Mouse (Mus musculus) G1E-ER4 (cell line): ENCODE measurements around the gene Mapk12. TPM values are rescaled to one million over a fixed set of nuclear protein-coding genes. Genes with fewer than 3 reads are reported as not detected.

Experiments used
- GATA1 ChIP-seq: IDR thresholded peaks from one replicate; pipeline ENCODE4 v1.8.0; 2012; ENCODE audit warnings: low read length, inconsistent platforms
- polyA plus RNA-seq: library from polyadenylated mRNA; stranded (reverse); fragments of >175 nt; gene quantifications from 2 replicates; pipeline ENCODE4 v1.2.3, GENCODE M21; 2012

The Mapk12 gene
- polyA plus RNA-seq, 1 experiment, result not detected

DNA sequence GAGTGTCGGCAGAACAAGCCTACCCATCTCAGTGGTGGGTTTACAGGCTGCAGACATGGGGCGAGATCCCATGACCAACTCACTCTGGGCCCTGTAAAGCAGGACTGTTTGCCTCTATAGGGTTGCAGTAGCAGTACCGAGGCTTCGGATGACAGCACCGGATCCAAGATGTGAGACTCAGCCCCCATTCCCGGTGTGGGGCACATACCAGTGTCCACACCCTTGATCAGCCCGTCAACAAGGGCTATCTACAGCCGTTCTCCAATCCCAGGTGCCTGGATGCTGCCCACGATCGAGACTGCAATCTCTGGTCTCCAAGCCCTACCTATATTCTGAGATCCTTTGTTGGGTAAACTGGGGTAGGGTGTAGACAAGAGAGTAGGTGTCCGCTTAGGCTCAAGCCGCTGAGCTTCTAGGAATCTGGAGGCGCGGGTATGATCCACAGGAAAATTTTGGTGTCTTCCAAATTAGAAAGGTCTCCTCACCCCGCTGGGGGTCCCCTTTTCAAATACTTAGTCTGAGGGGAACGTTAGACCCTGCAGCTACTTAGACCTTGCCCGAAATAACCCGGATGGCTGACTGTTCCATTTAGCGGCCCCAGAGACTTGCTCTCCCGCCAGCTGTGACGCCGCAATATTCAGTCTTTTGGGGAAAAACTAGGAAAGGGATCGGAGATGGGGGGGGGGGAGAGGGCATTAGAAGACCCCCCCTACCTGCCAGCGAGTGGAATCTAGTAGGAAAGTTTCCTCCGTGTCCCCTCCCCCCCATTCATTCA lies 8.2 kb upstream of the Mapk12 start:
- TF ChIP-seq GATA1, result no peak

DNA sequence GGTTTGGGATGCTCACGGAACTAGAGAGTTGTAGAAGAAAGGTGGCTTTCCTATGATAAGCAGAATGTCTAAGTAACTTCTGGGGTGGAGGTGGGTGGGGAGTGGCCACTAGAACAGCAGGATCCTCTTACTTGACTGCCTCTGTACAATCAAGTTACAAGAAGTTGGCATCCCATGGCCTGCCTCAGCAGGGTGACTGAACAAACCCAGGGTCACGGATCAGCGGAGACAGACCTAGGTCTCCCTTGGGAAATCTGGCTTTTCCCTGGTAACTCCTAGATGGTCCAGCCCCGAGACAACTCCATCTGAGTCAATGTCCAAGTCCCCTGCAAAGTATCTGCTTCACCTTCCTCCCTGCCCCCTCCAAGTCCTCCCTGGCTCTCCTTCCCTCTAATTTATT lies 7.4 kb upstream of the Mapk12 start:
- TF ChIP-seq GATA1, result no peak

DNA sequence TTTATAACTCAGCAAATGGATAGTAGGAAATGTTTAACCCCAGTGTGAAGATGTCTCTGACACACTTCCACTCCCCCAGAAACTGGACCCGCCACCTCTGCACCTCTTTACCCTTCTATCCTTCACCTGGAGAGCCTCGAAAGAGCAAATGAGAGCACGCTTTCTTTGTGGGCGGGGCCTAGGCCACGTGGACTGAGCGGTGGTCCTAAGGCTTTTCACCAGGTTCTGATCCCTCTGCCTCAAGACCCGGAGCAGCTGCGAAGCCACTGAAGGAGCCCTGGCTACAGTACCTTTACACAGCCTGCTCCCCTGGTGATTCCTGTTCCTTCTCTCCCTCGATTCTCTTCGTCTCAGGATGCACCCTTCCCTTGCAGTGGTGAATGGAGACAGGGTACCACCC lies 7.0 kb upstream of the Mapk12 start:
- no peak for TF ChIP-seq GATA1

DNA sequence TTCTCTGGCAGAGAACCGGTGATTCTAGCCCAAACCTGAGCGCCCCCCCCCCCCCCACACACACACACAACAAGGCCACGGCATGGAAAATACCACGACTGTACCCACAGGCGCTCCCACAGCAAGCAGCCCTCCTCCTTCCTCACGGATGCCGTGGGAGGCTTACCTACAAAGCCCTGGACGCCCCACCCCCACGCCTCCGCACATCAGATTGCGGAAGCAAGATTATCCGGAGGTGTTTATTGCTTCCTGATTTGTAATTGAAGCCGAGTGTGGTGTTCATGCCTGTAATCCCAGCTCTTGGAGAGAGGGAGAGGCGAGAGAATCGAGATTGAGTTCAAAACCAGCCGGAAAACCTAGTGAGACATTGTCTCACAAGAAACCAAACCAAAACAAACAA lies 6.5 kb upstream of the Mapk12 start:
- no peak for TF ChIP-seq GATA1

DNA sequence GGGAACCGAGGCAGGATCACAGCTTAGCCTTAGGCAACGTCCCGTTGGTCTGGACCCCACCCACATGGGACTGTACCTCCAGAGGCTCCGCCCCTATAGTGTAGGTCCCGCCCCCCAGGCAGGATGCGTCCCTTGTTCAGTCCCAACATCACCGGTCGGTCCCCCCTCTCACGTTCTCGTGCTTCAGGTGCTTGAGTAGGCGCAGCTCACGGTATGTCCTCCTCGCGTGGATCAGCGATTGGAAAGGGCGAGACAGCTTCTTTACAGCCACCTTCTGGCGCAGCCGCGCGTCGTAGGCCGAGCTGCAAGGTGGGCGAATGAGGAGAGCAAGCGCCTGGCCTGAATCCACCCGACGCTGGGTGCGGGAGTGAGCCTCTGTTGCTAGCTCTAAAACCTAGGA lies 6.0 kb upstream of the Mapk12 start:
- no peak for TF ChIP-seq GATA1

DNA sequence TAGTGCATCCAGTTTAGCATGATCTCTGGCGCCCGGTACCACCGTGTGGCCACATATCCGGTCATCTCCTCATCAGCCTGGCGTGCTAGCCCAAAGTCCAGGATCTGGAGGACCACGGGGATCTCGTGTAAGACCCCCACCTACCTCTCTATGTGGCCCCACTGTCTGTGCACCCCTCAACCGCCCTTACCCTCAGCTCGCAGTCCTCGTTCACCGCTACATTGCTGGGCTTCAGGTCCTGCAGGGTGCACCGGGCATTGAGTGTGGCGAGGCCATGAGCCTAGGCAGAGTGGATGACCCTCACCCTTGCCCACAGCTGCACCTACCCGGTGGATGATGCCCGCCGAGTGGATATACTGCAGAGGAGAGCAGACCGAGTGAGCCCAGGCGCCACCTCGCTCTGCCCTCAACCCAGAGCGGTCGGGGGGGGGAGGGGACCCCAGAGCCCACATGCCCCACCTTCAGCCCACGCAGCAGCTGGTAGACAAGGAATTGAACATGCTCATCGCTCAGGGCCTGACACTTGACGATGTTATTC lies 5.4 kb upstream of the Mapk12 start:
- no peak for TF ChIP-seq GATA1

DNA sequence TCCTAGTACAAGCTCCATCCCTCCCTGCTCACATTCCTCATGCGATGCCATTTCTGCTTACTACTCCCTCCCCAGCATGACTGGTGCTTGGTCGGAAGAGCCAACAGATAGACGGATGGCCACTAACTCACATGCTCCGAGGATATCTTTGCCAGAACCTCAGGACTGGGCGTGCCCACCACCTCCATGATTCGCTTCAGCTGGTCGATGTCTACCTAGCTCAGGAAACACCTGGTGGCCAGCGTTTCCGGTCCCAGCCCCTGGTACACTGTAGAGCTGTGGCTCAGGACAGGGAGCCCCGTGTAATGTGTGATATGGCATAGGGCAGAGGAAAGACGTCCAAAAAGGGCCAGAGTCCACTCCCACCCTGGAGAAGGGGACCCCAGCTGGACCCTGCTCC lies 4.5 kb upstream of the Mapk12 start:
- no peak for TF ChIP-seq GATA1

DNA sequence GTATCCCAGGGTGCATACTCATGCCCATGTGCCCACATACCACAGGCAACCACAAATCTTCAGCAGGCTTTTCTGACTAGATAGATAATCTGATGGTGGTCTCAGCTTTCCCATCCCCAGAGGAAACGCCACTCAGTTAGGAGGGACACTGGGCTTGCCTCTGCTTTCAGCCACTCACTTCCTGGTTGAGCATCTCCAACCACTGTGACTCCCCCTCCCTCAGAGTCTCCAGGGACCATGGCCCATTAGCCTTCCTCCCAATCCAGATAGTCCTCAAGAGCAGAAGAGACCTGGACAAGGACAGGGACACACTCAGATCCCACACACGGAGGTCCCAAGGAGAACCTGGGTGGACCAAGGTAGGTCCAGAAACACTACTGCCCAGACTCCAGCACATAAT lies 2.6 kb upstream of the Mapk12 start:
- TF ChIP-seq GATA1, result no peak

DNA sequence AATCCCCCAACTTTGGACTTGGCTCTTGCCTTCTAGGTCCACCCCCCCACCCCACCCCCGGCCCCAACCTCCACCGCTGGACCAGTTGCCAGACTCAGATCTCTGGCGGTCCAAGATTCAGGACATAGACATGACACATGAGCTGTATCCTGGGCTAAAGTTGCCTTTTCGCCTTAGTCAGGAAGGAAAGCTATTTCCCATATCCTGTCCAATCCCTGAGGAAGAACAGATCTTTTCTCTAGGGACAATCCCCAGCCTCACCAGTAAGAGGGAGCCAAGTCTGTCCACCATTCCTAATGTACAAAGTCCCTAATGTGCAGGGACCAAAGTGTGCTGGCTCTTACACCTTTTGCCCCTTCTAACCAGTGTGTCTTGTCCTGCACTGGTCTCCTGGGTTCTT lies 1.4 kb upstream of the Mapk12 start:
- no peak for TF ChIP-seq GATA1

DNA sequence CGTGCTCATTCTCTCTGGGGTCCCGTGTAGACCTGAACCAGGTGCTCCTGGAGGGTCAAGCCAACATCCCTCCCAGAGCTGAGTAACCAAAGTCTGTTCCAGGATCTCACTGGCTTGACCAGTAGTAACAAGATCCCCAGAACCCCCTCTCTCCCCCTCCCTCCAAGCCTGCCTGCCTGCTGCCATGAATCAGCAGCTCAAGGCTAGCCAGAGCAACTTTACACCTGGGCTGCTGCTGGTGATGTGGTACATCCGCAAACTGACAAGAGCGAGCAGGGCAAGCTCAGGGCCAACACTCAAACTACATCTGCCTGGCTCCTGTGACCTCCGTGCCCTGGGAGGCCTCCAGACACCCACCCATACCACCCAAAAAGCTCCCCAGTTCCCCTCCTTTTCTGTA lies 940 bp upstream of the Mapk12 start:
- TF ChIP-seq GATA1, result no peak

DNA sequence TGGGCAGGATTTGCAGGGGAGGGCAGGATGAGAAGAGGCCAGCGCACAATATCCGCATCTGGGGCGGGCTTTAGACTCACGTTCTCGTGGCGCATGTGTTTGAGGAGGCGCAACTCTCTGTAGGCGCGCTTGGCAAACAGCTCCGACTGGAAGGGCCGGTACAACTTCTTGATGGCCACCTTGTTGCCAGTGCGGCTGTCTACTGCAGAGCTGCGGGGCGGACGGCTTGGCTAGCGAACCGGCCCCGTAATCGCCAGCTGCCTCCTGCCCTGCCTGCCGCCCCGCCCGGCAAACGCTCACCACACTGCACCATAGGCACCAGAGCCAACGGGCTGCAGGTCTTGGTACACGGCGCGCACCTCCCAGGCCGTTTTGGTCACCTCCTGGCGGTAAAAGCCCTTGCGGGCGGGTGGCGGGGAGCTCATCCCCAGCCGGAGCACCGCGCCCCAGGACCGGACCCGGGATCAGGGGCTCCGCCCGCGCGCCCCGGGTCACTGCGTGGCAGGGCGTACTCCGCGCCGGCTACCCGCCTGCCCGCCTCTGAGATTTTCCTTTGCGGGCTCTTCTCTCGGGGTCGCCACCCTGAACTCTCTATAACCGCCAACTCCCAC lies 350 bp downstream of the Mapk12 start:
- no peak for TF ChIP-seq GATA1

DNA sequence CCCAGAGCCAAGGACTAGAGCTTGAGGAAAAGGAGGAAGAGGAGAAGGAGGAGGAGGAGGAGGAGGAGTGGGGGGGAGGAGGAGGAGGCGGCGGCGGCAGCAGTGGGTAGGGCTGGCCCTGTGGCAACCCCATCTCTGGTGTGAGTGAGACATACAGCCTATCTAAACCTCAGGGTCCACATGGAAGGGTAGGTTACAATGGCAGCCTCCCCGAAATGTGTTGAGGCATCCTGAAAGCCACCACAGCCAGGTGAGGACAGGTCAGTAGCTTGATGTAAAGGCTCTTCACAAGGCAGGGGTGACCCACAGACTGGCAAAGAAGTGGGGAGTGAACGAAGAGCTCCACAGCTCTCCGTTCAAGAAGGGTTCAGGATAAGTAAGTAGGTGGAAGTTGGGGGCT lies 2.0 kb downstream of the Mapk12 start:
- no peak for TF ChIP-seq GATA1

DNA sequence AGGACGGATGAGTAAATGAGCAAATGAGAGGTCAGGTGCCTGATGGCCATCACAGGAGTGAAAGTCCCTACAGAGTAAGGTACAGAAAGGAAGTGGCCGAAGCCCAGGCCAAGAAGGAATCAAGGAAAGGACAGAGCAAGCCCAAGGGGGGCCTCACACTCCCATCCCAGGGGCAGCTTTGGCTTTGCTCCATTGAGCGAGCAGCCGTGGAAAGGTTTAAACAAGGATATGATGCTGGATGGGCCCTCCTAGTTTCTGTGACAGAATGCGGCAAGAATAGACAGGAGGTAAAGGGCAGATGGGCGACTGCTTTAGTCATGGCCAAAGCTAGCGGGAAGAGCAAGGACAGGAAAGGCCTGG lies 2.5 kb downstream of the Mapk12 start:
- TF ChIP-seq GATA1, result no peak

DNA sequence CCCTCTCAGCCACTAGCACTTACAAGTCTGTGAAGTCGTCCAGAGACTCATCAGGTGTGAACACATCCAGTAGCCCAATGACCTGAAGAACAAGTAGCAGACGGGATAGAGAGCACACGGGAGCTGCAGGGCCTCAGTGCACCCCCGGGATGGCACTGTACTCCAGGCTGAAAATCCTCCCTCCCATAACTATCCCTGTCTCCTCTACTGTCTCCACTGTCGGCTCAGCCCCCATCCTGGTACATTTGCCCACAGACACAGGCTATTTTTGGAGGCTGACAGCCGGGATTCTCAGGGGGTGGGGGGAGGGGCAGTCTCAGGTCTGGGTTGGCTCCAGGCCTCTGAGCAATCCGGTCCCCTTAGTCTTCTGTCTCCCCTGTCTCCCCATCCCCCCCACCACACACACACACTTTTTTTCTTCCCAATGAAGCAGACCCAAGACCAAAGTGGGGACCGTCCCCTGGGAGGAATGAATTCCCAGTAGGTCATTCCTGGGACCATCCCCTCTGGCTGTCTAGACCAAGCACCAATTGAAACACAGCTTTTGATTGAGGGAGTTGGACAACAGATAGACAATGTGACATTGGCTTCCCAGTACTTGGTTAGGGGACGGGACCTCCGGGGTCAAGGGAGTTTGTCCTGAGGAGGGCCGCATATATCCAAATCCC lies 3.0 kb downstream of the Mapk12 start:
- no peak for TF ChIP-seq GATA1

DNA sequence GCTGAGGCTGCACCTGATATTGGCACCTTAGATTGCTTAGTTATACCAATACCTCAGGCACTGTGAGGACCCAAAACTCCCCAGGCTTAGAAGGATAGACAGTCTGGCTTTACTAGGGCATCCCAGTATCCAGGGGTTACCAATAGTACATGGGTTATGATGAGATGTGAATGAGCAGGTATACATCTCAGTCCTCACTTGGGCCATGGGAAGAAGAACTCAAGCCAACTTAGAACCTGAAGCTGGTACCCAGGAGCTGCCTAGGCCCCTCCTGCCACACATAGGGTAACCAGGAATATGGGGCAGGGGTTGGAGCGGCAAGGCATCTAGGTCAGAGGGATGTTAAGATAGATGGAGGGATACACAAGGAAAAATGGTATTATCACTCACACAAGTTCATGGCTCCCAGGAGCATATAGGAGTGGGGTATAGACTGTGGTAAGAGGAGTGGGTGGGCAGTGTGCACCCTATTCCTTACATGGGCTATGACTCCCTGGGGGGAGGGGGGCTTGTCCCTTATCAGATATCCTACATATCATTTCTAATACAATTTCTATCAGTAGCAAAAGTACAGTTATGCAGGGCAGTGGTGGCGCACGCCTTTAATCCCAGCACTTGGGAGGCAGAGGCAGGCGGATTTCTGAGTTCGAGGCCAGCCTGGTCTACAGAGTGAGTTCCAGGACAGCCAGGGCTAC lies 3.9 kb downstream of the Mapk12 start:
- no peak for TF ChIP-seq GATA1

DNA sequence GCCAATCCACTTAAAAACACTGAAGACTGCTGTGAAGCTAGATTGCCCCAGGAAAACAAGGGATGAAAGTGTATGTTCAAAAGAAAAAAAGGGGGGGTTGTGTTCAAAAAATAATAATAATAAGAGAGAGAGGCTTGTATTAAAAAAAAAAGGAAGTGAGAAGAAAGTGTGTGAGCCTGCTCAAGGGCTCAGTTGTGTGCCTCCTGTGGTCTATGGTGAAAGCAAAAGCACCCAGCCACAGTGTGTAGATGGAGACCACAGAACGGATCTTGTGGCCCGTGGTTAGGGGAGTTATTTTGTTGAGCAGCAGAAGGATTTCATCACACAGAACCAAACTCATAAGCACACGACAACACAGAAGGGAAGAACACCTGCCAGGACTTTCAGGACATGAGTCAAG lies 9.2 kb downstream of the Mapk12 start:
- TF ChIP-seq GATA1, result no peak
